Mouse (Mus musculus) C2C12 (cell line): ENCODE measurements around the gene Ddx43. TPM values are rescaled to one million over a fixed set of nuclear protein-coding genes. Genes with fewer than 3 reads are reported as not detected.
A peak's percentile ranks its signal among the peaks of the same experiment; 100 is the strongest.

ENCODE experiments used
- H3K27me3 ChIP-seq: one replicate; pipeline ENCODE4 v1.6.1; 2011; ENCODE audit not compliant: control insufficient read depth, insufficient read depth, insufficient read length
- H3K36me3 ChIP-seq: one replicate; pipeline ENCODE4 v1.6.1; 2011; ENCODE audit not compliant: control insufficient read depth, insufficient read depth
- H3K4me3 ChIP-seq: one replicate; pipeline ENCODE4 v1.5.1; 2011; ENCODE audit warnings: mild to moderate bottlenecking, control low read depth; ENCODE audit not compliant: poor library complexity, insufficient read depth, severe bottlenecking
- H3K79me2 ChIP-seq: one replicate; pipeline ENCODE4 v1.6.1; 2011; ENCODE audit not compliant: control insufficient read depth, insufficient read depth
- H3K79me3 ChIP-seq: one replicate; pipeline ENCODE4 v1.6.1; 2011; ENCODE audit warnings: low read depth, control low read depth
- H3ac ChIP-seq: one replicate; pipeline ENCODE3; 2011; ENCODE audit warnings: low read depth; ENCODE audit not compliant: control insufficient read depth, insufficient read length
- CEBPB ChIP-seq: IDR thresholded peaks from one replicate; pipeline ENCODE4 v1.6.1; 2011; ENCODE audit warnings: low read depth, mild to moderate bottlenecking, control low read depth, moderate library complexity
- CTCF ChIP-seq: IDR thresholded peaks from one replicate; pipeline ENCODE4 v1.5.1; 2011; ENCODE audit not compliant: control insufficient read depth, insufficient read depth, insufficient read length
- FOSL1 ChIP-seq: IDR thresholded peaks from one replicate; pipeline ENCODE4 v1.8.0; 2011; ENCODE audit warnings: mild to moderate bottlenecking, low read length; ENCODE audit not compliant: poor library complexity, insufficient read depth, severe bottlenecking
- MAX ChIP-seq: IDR thresholded peaks from one replicate; pipeline ENCODE4 v1.6.1; 2011; ENCODE audit warnings: mild to moderate bottlenecking, control low read depth
- MYOD1 ChIP-seq: IDR thresholded peaks from one replicate; pipeline ENCODE4 v1.6.1; 2011; ENCODE audit warnings: low read depth; ENCODE audit not compliant: control insufficient read depth, insufficient read length
- MYOG ChIP-seq: IDR thresholded peaks from one replicate; pipeline ENCODE4 v1.6.1; 2011; ENCODE audit not compliant: control insufficient read depth, insufficient read length; ENCODE audit errors: extremely low read depth
- USF1 ChIP-seq: IDR thresholded peaks from one replicate; pipeline ENCODE4 v1.6.1; 2011; ENCODE audit warnings: low read depth, mild to moderate bottlenecking, control low read depth, moderate library complexity
- polyA plus RNA-seq: library from polyadenylated mRNA; unstranded; fragments of >200 nt; fragmentation: generic; extraction: Trizol; gene quantifications from one replicate; pipeline ENCODE4 v1.2.1, GENCODE M21; 2012; ENCODE audit warnings: missing spikeins

The Ddx43 gene
- polyA plus RNA-seq, 1 experiment = not detected

DNA sequence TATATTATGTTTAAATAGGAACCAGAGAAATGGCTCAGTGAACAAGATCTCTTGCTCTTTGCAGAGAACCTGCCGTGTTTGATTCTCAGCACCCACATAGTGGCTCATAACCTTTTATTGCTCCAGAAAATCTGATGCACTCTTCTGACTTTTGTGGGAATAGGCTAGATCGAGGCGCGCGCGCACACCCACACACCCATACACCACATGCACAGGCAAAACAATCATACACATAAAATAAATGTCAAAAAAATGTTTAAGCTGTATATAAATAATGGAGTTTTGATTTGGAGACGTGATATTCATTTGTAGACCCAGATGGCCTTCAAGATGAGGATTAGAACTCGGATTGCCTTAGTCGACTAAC, 52.0 kb downstream of the Ddx43 start:
- H3K36me3 ChIP-seq = peaks cover 12% of the 10 kb centered on the region
- H3K4me3 ChIP-seq = peak overlapping the region; percentile 79
- H3K27me3 ChIP-seq = no peaks in the 10 kb centered on the region
- H3K79me3 ChIP-seq = peaks cover 8% of the 10 kb centered on the region
- TF ChIP-seq MYOG (no peak), MYOD1 (no peak), CTCF (no peak)
- H3K79me2 ChIP-seq = peaks cover 18% of the 10 kb centered on the region
- H3ac ChIP-seq = no peak overlapping the region

DNA sequence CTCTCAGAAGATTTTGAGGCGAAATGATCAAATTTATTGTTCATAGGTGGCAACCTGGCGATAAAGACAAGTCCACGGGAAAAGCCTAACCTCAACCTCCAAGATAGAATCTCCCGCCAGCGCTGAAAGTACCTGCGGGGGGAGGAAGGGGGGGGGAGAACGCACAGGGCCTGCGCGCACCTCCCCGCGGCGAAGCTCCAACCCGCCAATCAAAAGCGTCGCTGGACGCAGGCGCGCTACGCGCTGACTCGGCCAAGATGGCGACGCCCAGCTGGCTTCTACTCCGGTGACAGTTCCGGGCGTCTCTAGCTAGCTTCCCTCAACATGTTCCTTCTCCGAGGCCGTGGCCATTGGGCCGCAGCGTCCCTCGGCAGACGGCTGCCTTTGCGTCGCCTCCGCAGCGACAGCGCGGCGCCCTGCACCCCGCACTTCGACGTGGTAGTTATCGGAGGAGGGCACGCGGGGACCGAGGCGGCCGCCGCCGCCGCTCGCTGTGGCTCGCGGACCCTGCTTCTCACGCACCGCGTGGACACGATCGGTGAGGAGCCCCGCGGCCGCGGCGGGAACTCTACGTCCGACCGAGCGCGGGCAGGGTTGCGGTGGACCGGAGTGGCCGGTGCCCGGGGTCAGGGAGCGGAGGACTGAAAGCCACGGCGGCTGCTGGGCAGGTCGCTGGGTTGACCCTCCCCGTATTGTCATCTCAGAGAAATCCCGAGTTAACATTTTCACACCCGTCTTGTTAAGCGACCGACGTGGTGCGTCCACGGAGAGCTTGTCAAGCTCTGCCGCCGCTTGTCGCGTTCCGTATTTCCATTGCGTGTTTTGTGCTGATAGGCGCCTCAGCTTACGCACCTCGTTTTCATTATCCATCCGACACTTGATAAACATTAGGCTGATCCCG, 52.6 kb downstream of the Ddx43 start, which contains the start of the genes Mto1 and Gm17324:
Gene Mto1 (plus strand): TSS at position 236 of the 901 bp plus-strand sequence.
Gene Gm17324 (minus strand): TSS at position 814 of the 901 bp plus-strand sequence.
- no peaks in the 10 kb centered on the region for H3K27me3 ChIP-seq
- peak within 1 kb of the TSS; percentile 79 for H3K4me3 ChIP-seq
- peaks cover 17% of the 10 kb centered on the region for H3K36me3 ChIP-seq
- peaks cover 8% of the 10 kb centered on the region for H3K79me3 ChIP-seq
- H3K79me2 ChIP-seq = peaks cover 12% of the 10 kb centered on the region
- H3ac ChIP-seq = peak within 1 kb of the TSS; percentile 70
- TF ChIP-seq USF1 (no peak), FOSL1 (no peak), CEBPB (no peak), CTCF (no peak), MYOG (no peak), MAX (peak; percentile 28), MYOD1 (no peak)

GRCm38 (mm10) chr9:78450404-78450803, 54.8 kb downstream of the Ddx43 start:
- TF ChIP-seq FOSL1 (no peak), MAX (no peak), MYOG (no peak), USF1 (no peak)
- Histone ChIP-seq H3ac (no peak overlapping the region), H3K4me3 (no peak overlapping the region), H3K36me3 (peaks cover 30% of the 10 kb centered on the region), H3K79me3 (peaks cover 8% of the 10 kb centered on the region), H3K27me3 (no peaks in the 10 kb centered on the region), H3K79me2 (peaks cover 12% of the 10 kb centered on the region)

GRCm38 (mm10) chr9:78451382-78451781, 55.8 kb downstream of the Ddx43 start:
- peaks cover 8% of the 10 kb centered on the region for H3K79me3 ChIP-seq
- TF ChIP-seq CEBPB = no peak
- TF ChIP-seq USF1 = no peak
- no peak for TF ChIP-seq MAX
- TF ChIP-seq CTCF = no peak
- TF ChIP-seq FOSL1 = no peak
- no peak for TF ChIP-seq MYOG
- TF ChIP-seq MYOD1 = no peak
- no peaks in the 10 kb centered on the region for H3K27me3 ChIP-seq
- no peak overlapping the region for H3K4me3 ChIP-seq
- no peak overlapping the region for H3ac ChIP-seq
- H3K36me3 ChIP-seq = peaks cover 30% of the 10 kb centered on the region
- H3K79me2 ChIP-seq = peaks cover 12% of the 10 kb centered on the region

DNA sequence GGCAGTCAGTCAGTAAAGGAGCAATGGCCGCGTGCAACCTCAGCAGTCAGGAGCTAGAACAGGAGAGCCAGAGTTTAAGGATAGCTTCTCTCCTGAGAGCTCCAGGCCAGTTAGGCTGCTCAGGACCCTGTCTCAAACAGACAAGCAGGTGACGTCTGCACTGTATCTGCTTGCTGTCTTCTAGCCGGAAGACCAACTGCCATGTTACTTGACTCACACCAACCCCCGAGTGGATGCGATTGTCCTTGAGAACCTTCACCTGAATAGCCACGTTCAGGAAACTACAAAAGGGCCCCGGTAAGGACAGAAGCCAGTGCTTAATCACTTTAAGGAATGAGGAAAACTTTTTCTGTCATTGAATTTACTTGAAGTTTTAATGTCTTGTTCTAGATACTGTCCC, 61.4 kb downstream of the Ddx43 start:
- Histone ChIP-seq H3K27me3 (no peaks in the 10 kb centered on the region), H3ac (no peak overlapping the region), H3K36me3 (peaks cover 59% of the 10 kb centered on the region), H3K79me2 (no peaks in the 10 kb centered on the region), H3K79me3 (no peaks in the 10 kb centered on the region), H3K4me3 (no peak overlapping the region)
- TF ChIP-seq USF1 (no peak), FOSL1 (no peak), CEBPB (no peak), MYOD1 (no peak), MYOG (no peak), MAX (no peak), CTCF (no peak)

DNA sequence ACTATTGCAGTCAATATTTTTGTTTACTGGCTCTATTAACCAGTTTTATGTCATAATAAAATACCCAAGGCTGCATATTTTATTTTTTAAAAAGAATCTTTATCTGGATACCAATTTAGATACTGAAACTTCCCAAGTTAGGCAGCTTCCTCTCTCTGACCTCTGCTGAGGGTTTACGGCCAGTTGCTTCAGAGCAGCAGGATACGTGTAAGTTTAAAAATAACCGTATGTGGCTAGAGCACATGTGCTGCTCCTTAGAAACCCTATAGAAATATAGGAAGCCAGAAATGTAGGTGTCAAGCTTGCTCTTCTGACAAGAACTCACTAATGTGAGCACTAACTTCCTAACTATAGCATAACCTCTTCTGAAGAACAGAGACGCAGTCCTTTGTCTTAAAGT, 67.8 kb downstream of the Ddx43 start:
- no peaks in the 10 kb centered on the region for H3K79me3 ChIP-seq
- H3K36me3 ChIP-seq = peaks cover 64% of the 10 kb centered on the region
- no peak overlapping the region for H3ac ChIP-seq
- no peak overlapping the region for H3K4me3 ChIP-seq
- no peak for TF ChIP-seq MYOD1
- no peak for TF ChIP-seq MYOG
- TF ChIP-seq USF1 = no peak
- TF ChIP-seq FOSL1 = no peak
- no peak for TF ChIP-seq CEBPB
- TF ChIP-seq MAX = no peak
- no peak for TF ChIP-seq CTCF
- H3K27me3 ChIP-seq = no peaks in the 10 kb centered on the region
- no peaks in the 10 kb centered on the region for H3K79me2 ChIP-seq
